Mouse (Mus musculus) heart, embryonic 16.5 days (tissue): Measurements from ENCODE around the gene Pskh1. TPM values are rescaled to one million over a fixed set of nuclear protein-coding genes. Genes with fewer than 3 reads are reported as not detected.

ENCODE experiments used
- ATAC-seq: fragments of 200-750 bp; cut with Nextera tagmentation; replicated peaks from 2 replicates; pipeline ENCODE4 v1.8.0; 2017; ENCODE audit warnings: moderate number of reproducible peaks; ENCODE audit not compliant: insufficient read depth, low FRiP score; ENCODE audit errors: extremely low read depth
- H3K27ac ChIP-seq: fragments of 300-500 bp; sonication (generic); 2 replicates; pipeline ENCODE4 v1.5.1; 2014; ENCODE audit warnings: mild to moderate bottlenecking, low read length, control low read depth, moderate library complexity
- H3K27me3 ChIP-seq: fragments of 300-500 bp; sonication (generic); 2 replicates; pipeline ENCODE4 v1.6.1; 2014; ENCODE audit warnings: low read length, mixed read lengths; ENCODE audit not compliant: control insufficient read depth, insufficient read depth
- H3K36me3 ChIP-seq: fragments of 300-500 bp; sonication (generic); 2 replicates; pipeline ENCODE4 v1.6.1; 2014; ENCODE audit not compliant: control insufficient read depth, insufficient read depth
- H3K4me1 ChIP-seq: fragments of 300-500 bp; sonication (generic); 2 replicates; pipeline ENCODE4 v1.6.1; 2014; ENCODE audit warnings: low read length, mixed read lengths; ENCODE audit not compliant: control insufficient read depth, insufficient read depth
- H3K4me2 ChIP-seq: fragments of 300-500 bp; sonication (generic); 2 replicates; pipeline ENCODE4 v1.6.1; 2014; ENCODE audit warnings: low read depth, mild to moderate bottlenecking, control low read depth, low read length
- H3K4me3 ChIP-seq: fragments of 300-500 bp; sonication (generic); 2 replicates; pipeline ENCODE4 v1.5.1; 2014; ENCODE audit warnings: mild to moderate bottlenecking, control low read depth, low read length
- H3K9ac ChIP-seq: fragments of 300-500 bp; sonication (generic); 2 replicates; pipeline ENCODE4 v1.6.1; 2014; ENCODE audit warnings: low read length, control low read depth
- H3K9me3 ChIP-seq: fragments of 300-500 bp; sonication (generic); replicated peaks from 2 replicates; pipeline ENCODE4 v1.6.1; 2016; ENCODE audit warnings: low read length; ENCODE audit not compliant: control insufficient read depth
- WGBS: fragments of 180-500 bp; shearing (Covaris S2); extraction: QIAGEN DNeasy Blood & Tissue Kit; methylation state at CpG from one replicate; pipeline ENCODE4 v1.1.7; 2014; 5-methylcytosine and 5-hydroxymethylcytosine counted together
- polyA plus RNA-seq: library from polyadenylated mRNA; unstranded; fragments of >200 nt; fragmentation: Nextera tagmentation; extraction: Ambion mirVana; gene quantifications from 2 replicates; pipeline ENCODE4 v1.2.1, GENCODE M21; 2015

The Pskh1 gene
- polyA plus RNA-seq, 1 experiment from 2014 or later: 22.8 TPM

GRCm38 (mm10) chr8:105938306-105938669, 38.0 kb downstream of the Pskh1 start, which contains the start of gene Psmb10:
Gene Psmb10 (minus strand): TSS chr8:105938444.
- peak within 1 kb of the TSS; percentile 62 for H3K4me3 ChIP-seq
- peak within 1 kb of the TSS; percentile 86 for H3K4me2 ChIP-seq
- ATAC-seq: no peak
- peak within 1 kb of the TSS; percentile 91 for H3K27ac ChIP-seq
- peaks cover 18% of the 10 kb centered on the region for H3K4me1 ChIP-seq
- 14% methylated on average over 4 of the region's 4 CpGs for WGBS
- peak within 1 kb of the TSS; percentile 93 for H3K9ac ChIP-seq
- H3K9me3 ChIP-seq: no peaks in the 10 kb centered on the region
- peaks cover 9% of the 10 kb centered on the region for H3K36me3 ChIP-seq
- H3K27me3 ChIP-seq: no peaks in the 10 kb centered on the region

GRCm38 (mm10) chr8:105942026-105942425, 41.8 kb downstream of the Pskh1 start:
- Histone ChIP-seq H3K4me1 (peaks cover 6% of the 10 kb centered on the region), H3K4me2 (no peak overlapping the region), H3K27me3 (no peaks in the 10 kb centered on the region), H3K9ac (no peak overlapping the region), H3K36me3 (peaks cover 41% of the 10 kb centered on the region), H3K27ac (no peak overlapping the region), H3K9me3 (no peaks in the 10 kb centered on the region), H3K4me3 (no peak overlapping the region)
- 87% methylated on average over 11 of the region's 11 CpGs for WGBS
- ATAC-seq: no peak

GRCm38 (mm10) chr8:105942542-105942941, 42.3 kb downstream of the Pskh1 start:
- H3K9ac ChIP-seq: no peak overlapping the region
- peaks cover 45% of the 10 kb centered on the region for H3K36me3 ChIP-seq
- H3K4me3 ChIP-seq: no peak overlapping the region
- WGBS: 93% methylated on average over 5 of the region's 5 CpGs
- H3K27ac ChIP-seq: no peak overlapping the region
- H3K4me2 ChIP-seq: no peak overlapping the region
- H3K4me1 ChIP-seq: peaks cover 6% of the 10 kb centered on the region
- no peaks in the 10 kb centered on the region for H3K9me3 ChIP-seq
- H3K27me3 ChIP-seq: no peaks in the 10 kb centered on the region
- ATAC-seq: no peak

- ATAC-seq: no peak
- H3K4me3 ChIP-seq: no peak within 1 kb of the TSS
- H3K36me3 ChIP-seq: peaks cover 47% of the 10 kb centered on the region
- peaks cover 4% of the 10 kb centered on the region for H3K4me1 ChIP-seq
- no peak within 1 kb of the TSS for H3K27ac ChIP-seq
- no peak within 1 kb of the TSS for H3K9ac ChIP-seq
- no peaks in the 10 kb centered on the region for H3K27me3 ChIP-seq
- no peak within 1 kb of the TSS for H3K4me2 ChIP-seq
- 73% methylated on average over 8 of the region's 8 CpGs for WGBS
- no peaks in the 10 kb centered on the region for H3K9me3 ChIP-seq
Observed at GRCm38 (mm10) chr8:105943321-105943739, 43.1 kb downstream of the Pskh1 start, which contains the start of gene Lcat. Gene Lcat (minus strand): TSS chr8:105943382.

GRCm38 (mm10) chr8:105949350-105949749, 49.1 kb downstream of the Pskh1 start:
- H3K4me2 ChIP-seq: no peak overlapping the region
- peaks cover 30% of the 10 kb centered on the region for H3K4me1 ChIP-seq
- peak overlapping the region; percentile 53 for H3K27ac ChIP-seq
- H3K4me3 ChIP-seq: no peak overlapping the region
- ATAC-seq: peak; percentile 71
- no peaks in the 10 kb centered on the region for H3K9me3 ChIP-seq
- H3K36me3 ChIP-seq: peaks cover 51% of the 10 kb centered on the region
- no peaks in the 10 kb centered on the region for H3K27me3 ChIP-seq
- no peak overlapping the region for H3K9ac ChIP-seq
- 12% methylated on average over 10 of the region's 10 CpGs for WGBS

- Histone ChIP-seq H3K27me3 (no peaks in the 10 kb centered on the region), H3K4me1 (peaks cover 30% of the 10 kb centered on the region), H3K9ac (no peak overlapping the region), H3K36me3 (peaks cover 43% of the 10 kb centered on the region), H3K4me2 (no peak overlapping the region), H3K4me3 (no peak overlapping the region), H3K9me3 (no peaks in the 10 kb centered on the region), H3K27ac (peak overlapping the region; percentile 68)
- 28% methylated on average over 7 of the region's 7 CpGs for WGBS
- peak; percentile 70 for ATAC-seq
Observed at GRCm38 (mm10) chr8:105951057-105951659, 50.9 kb downstream of the Pskh1 start.

- H3K4me3 ChIP-seq: no peak overlapping the region
- no peaks in the 10 kb centered on the region for H3K9me3 ChIP-seq
- no peak for ATAC-seq
- peaks cover 29% of the 10 kb centered on the region for H3K36me3 ChIP-seq
- no peak overlapping the region for H3K4me2 ChIP-seq
- 39% methylated on average over 4 of the region's 4 CpGs for WGBS
- no peak overlapping the region for H3K9ac ChIP-seq
- H3K27me3 ChIP-seq: no peaks in the 10 kb centered on the region
- peaks cover 17% of the 10 kb centered on the region for H3K4me1 ChIP-seq
- H3K27ac ChIP-seq: 0 out of 2 replicates have a peak overlapping the region, but pooled peaks have one; percentile 16
Observed at GRCm38 (mm10) chr8:105956556-105956955, 56.3 kb downstream of the Pskh1 start.

- 38% methylated on average over 3 of the region's 4 CpGs for WGBS
- Histone ChIP-seq H3K27me3 (no peaks in the 10 kb centered on the region), H3K27ac (no peak overlapping the region), H3K4me3 (no peak overlapping the region), H3K9ac (no peak overlapping the region), H3K4me2 (no peak overlapping the region), H3K36me3 (peaks cover 22% of the 10 kb centered on the region), H3K4me1 (peaks cover 23% of the 10 kb centered on the region), H3K9me3 (no peaks in the 10 kb centered on the region)
- 0 out of 2 replicates have a peak, but pooled peaks have one; percentile 11 for ATAC-seq
Observed at GRCm38 (mm10) chr8:105957813-105958212, 57.6 kb downstream of the Pskh1 start.

GRCm38 (mm10) chr8:105959350-105959749, 59.1 kb downstream of the Pskh1 start:
- 63% methylated on average over 7 of the region's 7 CpGs for WGBS
- Histone ChIP-seq H3K36me3 (peaks cover 14% of the 10 kb centered on the region), H3K9me3 (no peaks in the 10 kb centered on the region), H3K4me2 (no peak overlapping the region), H3K27me3 (no peaks in the 10 kb centered on the region), H3K9ac (no peak overlapping the region), H3K4me3 (no peak overlapping the region), H3K4me1 (peaks cover 35% of the 10 kb centered on the region), H3K27ac (no peak overlapping the region)
- ATAC-seq: no peak
